Mouse (Mus musculus): ENCODE measurements around the gene Aebp1.

Gene Aebp1

DNA sequence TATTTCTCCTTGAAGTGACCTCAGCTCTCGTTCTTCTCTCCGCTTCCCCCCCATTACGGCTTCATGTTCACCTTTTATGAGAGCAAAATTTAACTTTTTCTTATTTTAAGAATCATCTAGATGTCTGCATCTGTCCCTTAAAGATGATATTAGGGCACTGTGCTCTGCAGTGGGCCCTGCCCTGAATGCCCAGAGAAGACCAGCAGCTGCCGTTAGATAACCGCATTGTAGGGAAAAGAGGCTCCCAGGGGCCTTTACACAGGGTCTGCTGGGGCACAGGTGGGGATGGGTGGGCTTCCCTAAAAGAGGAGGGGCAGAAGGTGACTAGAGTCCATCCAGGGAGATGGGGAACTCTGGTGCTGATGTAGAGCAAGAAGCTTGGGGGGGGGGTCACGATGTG lies 32.1 kb downstream of the Aebp1 start:
- DNase-seq (ENCODE audit: low spot score in 2 of 2), result no peak

DNA sequence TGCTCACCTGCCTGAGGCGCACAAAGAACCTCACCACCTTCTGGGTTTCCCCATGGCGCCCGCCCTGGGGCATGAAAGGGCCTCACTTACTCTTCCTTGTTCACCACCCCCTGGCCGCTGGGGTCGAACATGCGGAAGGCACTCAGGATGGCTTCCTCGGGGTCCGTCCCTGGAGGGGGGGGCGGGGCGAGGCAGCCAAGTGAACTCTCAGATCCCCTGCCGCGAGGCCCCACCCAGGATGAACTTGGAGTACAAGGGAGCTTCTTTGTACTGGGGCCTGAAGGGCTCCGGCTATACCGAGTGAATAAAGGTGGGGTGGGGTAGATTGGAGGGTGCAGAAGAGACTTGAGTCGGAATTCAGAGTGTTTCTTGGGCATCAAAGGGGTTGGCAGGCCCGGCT lies 35.5 kb downstream of the Aebp1 start:
- no peak for DNase-seq (ENCODE audit: low spot score in 2 of 2)

DNA sequence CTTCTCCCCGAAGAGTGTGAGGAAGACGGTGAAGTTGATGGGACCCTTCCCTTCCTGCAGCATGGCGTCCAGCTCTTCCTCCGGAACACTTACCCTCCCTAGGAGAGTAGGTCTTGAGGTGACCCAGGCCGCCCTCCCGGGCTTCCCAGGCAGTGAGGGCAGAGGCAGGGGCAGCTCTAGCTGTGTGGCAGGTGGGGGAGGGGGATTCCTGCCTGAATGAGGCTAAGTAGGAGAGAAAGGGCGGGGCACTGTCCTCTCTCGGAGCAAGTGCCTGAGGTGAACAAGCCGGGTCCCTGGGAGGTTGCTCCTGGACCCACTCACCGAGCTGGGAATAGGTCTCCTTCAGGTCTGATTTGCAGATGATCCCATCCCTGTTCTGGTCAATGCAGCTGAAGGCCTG lies 36.1 kb downstream of the Aebp1 start:
- DNase-seq (ENCODE audit: low spot score in 2 of 2), result no peak

- DNase-seq (ENCODE audit: low spot score in 2 of 2), result no peak
Observed at GRCm38 (mm10) chr11:5898531-5898930, 36.8 kb downstream of the Aebp1 start, which contains the start of gene Myl7. Gene Myl7 (minus strand): TSS chr11:5898782.

DNA sequence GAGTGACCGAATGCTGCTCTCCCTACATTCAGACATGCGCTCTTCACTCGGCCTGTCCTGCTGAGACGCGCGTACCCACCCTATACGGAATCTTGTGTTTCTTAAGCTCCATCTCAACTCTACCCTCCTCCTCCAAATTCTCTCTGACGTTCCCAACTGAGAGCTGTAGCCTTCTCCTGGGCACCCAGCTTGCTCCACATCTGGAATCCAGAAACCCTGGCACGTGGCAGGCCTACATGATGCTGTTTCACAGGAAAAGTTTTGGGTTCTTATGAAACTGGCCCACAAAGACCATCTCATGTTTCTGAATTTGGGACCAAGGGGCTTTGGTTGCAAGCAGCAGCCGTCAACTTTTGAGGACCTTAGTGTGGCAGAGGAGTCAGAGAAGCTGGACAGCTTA lies 37.5 kb downstream of the Aebp1 start:
- DNase-seq (ENCODE audit: low spot score in 2 of 2), result no peak

- no peak for DNase-seq (ENCODE audit: low spot score in 2 of 2)
Observed at GRCm38 (mm10) chr11:5901320-5901719, 39.6 kb downstream of the Aebp1 start.

DNA sequence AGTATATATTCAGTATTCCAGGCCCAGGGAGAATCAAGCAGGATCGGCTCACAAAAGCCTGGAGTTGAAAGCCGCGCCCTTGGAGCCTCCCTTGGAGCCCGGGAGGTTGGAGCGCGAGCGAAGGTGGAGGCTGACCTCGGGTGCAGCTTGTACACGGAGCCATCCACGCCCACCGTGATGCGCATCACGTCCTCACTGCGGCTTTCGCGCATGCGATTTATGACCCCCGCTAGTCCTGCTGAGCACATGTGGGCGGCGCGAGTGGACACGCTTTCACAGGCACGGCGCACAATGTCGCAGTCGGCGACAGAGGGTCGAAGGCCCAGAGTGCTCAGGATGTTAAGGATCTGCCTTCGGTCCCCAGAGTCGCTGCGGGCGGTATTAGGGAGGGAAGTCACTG lies 40.2 kb downstream of the Aebp1 start:
- no peak for DNase-seq (ENCODE audit: low spot score in 2 of 2)

GRCm38 (mm10) chr11:5902390-5902789 lies 40.6 kb downstream of the Aebp1 start:
- no peak for DNase-seq (ENCODE audit: low spot score in 2 of 2)

DNA sequence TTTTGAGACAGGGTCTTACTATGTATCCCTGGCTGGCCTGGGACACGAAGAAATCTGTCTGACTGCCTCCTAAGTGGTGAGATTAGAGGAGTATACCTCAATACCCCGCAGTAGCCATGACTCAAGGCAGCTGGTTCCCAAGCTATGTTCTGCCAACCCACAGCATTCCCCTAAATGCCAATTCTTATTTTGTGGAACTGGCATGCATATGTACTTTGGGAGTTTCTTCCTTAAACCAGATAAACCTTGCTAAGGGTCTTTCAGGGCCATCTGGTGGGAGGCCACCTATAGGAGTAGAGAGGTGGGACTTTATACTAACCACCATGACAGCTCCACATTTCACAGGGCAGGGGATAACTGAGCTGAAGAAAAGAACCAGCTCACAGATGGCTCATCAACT lies 42.1 kb downstream of the Aebp1 start:
- no peak for DNase-seq (ENCODE audit: low spot score in 2 of 2)

GRCm38 (mm10) chr11:5904357-5904756 lies 42.6 kb downstream of the Aebp1 start:
- DNase-seq (ENCODE audit: low spot score in 2 of 2), result no peak

DNA sequence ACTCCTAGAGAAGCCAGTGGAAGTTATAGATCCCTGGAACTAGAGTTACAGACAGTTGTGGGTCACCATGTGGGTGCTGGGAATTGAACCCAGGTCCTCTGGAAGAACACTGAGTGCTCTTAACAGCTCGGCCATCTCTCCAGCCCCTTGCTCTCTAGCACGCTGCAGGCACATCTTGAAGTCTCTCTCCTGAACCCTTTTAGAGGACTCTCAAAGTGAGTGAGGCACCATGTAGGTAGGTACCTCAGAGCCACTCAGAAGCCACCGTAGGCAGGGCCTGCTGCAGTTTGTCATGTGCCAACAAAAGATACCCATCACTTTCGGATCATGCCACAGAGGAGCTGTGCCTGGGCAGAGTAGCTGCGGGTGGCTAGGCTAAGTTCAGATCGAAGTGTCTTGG lies 43.1 kb downstream of the Aebp1 start:
- DNase-seq (ENCODE audit: low spot score in 2 of 2), result no peak

- DNase-seq (ENCODE audit: low spot score in 2 of 2), result no peak
Observed at GRCm38 (mm10) chr11:5905778-5906518, 44.2 kb downstream of the Aebp1 start.

- DNase-seq (ENCODE audit: low spot score in 2 of 2), result no peak
Observed at GRCm38 (mm10) chr11:5907096-5907495, 45.3 kb downstream of the Aebp1 start.

- no peak for DNase-seq (ENCODE audit: low spot score in 2 of 2)
Observed at GRCm38 (mm10) chr11:5908642-5909041, 46.9 kb downstream of the Aebp1 start.

- DNase-seq (ENCODE audit: low spot score in 2 of 2), result peak in 1 of 2 experiments; percentile 32
Observed at GRCm38 (mm10) chr11:5912635-5913034, 50.9 kb downstream of the Aebp1 start.

DNA sequence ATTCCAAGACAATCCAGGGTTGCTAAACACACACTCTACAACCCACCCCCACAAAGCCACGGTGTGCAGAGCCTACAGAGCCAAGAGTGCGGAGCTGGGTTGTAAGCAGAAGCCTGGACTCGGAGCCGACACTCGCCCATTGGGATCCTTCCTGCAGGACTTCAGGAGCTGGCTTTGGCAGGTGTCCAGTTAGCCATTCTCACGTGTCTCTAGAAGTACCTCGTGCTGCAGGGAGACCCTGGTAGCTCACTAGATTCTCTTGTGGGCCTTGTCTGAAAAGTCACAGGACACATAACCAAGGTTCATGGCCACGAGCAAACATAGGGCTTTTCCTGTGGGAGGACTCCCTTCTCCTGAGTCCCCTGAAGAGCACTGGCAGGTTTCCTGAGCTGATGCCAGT lies 51.5 kb downstream of the Aebp1 start:
- no peak for DNase-seq (ENCODE audit: low spot score in 2 of 2)

DNA sequence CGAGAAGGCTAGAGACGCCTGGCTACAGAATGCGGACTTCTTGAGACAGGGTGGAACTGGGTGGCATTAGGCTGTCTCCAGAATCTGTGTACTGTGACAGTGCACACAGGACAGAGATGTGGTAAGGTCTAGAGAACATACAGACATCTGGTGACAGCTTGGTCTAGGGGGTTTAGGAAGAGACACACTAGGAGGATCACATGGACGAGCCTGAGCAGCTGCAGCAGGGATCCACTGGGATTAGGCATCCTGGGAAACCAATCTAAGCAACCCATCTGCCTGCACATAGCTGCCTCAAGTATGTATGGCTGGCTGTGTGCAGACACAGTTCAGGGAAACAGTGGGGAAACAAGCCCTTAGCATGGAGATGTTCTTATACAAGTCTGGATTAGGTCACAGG lies 52.2 kb downstream of the Aebp1 start:
- DNase-seq (ENCODE audit: low spot score in 2 of 2), result no peak

DNA sequence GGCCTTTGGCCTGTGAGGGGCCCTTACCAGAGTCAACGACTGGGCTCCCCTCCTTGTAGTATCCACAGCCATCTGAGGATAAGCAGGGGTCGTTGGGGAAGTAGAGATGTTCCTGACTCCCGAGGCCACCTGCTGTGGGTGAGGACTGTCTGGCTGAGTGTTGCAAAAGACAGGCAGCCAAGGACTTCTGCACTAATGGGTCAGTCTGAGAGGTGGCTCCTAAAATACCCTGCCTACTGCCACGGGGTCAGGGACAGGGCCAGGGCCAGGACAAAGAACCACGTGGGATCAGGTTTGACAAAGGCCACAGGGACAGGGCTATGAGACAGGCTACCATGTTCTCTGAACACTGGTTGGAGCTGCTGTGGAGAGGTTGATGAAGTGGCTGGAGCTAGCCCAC lies 53.2 kb downstream of the Aebp1 start:
- DNase-seq (ENCODE audit: low spot score in 2 of 2), result no peak

DNA sequence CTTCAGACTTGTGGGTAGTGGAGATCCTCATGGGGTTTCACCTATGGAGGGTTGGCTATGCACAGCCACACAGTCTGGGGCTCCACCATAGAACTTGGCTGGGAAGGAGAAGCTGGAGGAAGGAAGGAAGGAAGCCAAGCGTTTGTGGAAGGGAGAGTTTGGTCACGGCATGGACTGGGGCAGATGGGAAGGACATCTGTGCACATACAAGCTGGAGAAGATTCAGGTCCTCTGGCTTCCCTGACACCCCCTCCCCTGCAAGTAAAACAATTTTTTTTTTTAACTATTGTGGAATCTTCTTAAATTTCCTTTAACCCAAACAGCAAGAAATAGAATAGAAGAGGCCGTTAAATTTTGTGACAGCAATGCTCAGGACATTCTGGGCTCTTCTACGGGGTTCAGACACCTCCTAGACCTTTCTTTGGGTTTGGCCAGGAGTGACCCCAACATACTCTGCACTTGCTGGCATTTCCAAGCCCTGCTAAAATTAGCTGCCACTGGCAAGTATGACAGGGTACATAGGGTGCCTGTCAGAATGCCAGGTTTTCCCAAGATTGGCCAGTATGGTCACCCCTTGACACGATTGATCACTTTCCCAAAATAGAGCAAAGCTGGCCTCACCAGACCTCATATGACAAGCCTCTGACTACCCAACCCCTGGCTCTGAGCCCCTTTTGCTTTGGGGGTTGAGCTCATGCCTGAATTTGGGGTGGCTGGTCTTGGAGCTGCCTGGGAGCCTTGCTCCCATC lies 53.9 kb downstream of the Aebp1 start:
- no peak for DNase-seq (ENCODE audit: low spot score in 2 of 2)

DNA sequence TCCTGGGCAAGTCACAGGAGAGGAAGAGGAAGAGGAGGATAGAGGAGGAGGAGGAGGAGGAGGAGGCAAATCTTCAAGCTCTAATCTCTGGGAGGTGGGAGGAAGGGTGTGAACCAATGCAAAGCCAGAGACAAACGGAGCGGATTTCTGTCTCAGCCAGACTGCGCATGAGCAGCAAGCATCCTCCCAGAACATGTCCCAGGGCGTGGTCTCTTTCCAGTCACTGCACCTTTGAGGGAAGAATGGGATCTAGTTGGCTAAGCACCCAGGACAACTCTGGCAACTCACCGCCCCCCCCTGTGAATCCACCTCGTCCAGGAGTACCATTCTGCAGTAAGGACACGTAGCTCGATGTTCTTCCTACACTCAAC lies 54.4 kb downstream of the Aebp1 start:
- DNase-seq (ENCODE audit: low spot score in 2 of 2), result no peak

GRCm38 (mm10) chr11:5918111-5918510 lies 56.4 kb downstream of the Aebp1 start:
- DNase-seq (ENCODE audit: low spot score in 2 of 2), result no peak

DNA sequence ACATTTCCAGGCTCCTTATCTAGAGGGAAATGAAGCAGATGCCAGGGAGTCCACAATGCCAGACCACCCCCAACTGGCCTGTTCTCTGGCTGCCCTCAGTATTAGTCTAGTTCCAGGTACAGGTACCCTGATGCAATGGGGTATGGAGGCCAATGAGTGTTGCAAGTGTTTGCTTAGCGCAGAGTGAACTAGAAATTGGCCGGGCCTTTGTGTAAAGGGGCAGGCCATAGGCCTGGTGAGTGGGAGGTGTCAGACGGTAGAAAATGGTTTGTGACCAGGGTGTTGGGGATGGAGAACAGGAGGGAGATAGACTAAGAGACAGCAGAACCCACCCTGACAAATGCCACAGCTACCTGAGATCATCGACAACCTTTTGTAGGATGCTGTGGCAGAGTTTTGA lies 57.9 kb downstream of the Aebp1 start:
- no peak for DNase-seq (ENCODE audit: low spot score in 2 of 2)

GRCm38 (mm10) chr11:5920323-5920960 lies 58.7 kb downstream of the Aebp1 start:
- DNase-seq (ENCODE audit: low spot score in 2 of 2), result no peak
